Mouse (Mus musculus) frontal cortex, postnatal 36 days (tissue): ENCODE measurements at regions not wholly inside any gene's neighbourhood (a gene's known extent, or its start where the extent isn't known, plus 50 kb on each side); places are given as distances from the start of the nearest gene placed in this dataset.
"Not testable (repeated sequence)": the region's sequence is repeated elsewhere in the genome, so short reads cannot be mapped to it uniquely, and the experiment has no call there.

Experiments
- DNase-seq, 2 experiments: peaks; one replicate each; pipeline ENCODE4 v3.0.0; 2022; ENCODE audit warnings: low spot score in 2 of 2

DNA sequence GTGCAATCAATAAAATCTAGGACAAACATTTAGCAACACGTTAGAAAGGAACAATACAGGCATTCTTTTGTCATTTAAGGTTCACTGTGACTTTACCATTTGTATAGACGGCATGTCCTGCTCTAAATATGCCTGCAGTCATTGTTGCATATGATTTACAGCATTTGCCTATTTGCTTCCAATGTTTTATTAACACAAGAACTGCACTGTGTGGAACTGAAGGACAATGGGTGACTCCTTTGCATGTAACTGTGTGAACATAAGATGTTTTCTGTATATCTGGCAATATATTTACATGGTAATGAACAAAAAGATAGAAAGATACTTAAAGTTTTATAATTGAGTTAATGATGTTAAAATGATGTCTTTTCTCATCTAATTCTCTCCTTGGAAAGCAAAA is 57.1 kb downstream of the Pou4f1 start:
- DNase-seq = no peak

DNA sequence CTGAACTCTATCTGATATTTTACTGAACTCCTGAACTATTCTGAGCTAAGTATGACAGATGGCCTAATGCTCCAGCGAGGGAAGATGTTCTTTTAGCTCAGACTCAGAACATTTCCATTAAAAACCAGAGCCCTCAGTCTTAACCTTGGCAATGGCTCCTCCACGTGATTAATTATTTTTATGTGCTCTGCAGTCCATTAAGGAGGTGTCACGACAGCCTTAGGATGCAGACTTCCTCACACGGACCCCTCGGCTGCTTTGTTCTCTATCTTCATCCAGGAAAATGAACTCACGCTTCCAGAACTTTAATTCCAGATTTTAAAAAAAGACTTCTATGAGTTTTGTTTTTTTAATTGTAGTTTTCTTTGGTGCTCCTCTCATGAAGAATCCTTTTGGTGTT is 57.5 kb downstream of the Pou4f1 start:
- no peak for DNase-seq

DNA sequence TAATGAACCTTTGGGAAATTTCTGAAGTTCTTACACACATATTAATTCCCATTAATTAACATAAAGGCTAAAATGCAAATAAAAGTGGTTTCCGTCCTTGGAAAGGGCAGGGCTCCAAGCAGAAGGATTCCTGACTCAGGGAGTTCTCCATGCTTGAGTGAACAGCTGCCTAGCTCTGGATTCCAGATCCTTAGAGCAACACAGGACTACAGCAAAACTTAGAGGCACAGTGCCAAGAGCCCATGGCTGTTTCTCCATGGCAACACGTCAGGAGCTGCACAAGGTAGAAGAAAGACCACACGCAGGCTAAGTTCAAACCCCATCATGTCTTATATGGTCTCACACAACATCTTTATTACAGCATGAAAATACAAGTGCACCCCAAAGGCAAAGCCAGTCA is 61.7 kb downstream of the Pou4f1 start:
- DNase-seq = no peak

DNA sequence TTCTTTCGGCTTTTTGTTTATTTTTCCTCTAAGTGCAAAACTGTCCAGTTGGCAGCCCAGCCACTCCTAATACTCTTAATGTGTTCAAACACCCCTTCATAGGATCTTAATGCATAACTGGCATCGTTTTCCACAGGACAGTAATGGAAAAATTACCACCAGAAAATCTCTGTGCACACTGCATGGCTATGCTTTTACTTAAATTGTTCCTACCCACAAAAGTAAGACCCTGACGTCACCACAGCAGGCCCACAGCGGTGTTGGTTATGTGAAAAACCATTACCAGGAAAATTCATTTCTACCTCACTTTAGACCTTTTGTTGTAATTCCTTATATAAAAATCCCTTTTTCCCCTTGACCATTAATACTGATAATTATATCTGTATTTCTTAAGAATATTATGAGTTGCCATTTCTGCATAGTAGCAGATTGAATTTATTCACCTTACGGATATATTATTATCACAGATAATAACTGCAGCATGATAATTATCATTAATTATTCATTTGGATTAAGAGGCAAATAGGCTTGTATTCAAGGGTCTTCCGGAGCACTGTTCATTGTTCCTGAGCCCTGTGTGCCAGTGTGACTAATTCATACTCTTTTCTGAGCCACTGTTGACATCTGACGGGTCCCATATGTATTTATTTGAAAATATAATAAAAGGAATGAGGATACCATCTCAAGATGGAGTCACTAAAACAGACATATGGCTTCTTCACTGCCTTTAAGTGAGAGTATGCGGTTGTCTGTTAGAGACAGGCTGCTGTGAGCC is 78.3 kb downstream of the Pou4f1 start:
- DNase-seq = no peak

DNA sequence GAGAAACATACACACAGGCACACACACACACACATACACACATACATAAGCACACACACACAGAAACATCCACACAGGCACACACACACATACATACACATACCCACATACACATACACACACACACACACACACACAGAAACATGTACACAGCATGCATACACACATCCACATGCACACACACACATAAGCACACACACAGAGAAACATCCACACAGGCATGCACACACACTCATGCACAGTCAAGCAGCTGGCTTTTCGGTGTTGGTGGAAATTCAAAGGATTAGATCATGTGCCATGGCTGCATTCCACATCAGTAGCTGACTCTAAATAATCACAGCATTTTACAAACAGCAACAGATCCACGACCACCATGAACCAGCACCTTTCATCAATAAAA is 78.9 kb downstream of the Pou4f1 start:
- no peak for DNase-seq

DNA sequence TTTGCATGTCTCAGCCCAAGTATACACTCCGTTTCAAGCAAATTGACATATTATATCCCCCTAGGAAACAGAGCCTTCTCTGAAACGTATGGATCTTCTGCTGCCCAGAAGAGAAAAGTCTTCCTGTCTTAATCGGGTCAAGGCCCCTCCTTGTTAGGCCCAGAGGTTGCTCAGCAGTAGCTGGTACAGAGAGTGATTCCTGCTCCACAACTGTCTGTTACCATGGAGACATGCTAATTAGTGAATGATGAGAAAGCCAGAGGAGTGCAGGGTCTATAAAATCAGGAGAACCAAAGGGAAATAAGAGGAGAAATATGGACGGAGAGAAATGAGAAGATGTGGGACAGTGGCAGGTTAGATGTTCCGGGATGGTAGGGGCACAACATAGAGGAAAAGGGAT is 86.8 kb downstream of the Pou4f1 start:
- DNase-seq = no peak

DNA sequence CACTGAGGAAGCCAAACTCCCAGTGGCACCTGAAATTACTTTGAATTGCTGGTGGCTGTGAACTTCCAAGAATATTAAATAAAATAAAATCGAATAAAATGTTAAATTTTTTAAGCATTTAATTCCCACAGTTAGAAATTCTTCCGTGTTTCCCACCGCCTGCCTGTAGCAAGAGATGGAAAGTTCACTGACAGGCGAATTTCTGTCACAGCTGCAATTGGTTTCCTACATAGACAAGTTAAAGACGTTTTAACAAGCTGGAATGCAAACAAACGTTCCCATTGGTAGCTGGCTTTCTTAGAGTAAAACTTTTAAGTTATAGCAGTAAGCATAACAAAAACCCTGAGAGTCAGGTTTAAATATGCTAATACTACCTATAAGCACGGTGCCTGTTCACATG is 95.0 kb downstream of the Pou4f1 start:
- DNase-seq = no peak

DNA sequence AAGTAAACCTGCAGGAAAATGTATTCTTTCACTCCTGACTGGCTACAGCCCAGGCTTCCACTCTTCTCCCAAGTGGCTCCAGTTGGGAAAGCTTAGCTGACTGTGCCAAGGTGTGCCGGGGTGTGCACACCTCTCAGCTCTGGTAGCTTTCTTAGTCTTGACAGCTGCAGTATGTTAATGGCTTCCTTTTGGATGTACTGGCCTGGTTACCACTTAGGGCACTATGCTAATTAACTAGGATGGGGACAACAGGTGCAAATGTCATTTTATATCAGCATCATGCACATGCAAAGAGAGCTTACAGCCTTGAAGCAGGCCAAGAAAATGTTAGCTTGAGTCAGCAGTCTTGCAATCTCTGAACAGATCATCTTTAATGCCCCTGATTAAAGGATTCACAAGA is 111.2 kb downstream of the Pou4f1 start:
- no peak for DNase-seq

DNA sequence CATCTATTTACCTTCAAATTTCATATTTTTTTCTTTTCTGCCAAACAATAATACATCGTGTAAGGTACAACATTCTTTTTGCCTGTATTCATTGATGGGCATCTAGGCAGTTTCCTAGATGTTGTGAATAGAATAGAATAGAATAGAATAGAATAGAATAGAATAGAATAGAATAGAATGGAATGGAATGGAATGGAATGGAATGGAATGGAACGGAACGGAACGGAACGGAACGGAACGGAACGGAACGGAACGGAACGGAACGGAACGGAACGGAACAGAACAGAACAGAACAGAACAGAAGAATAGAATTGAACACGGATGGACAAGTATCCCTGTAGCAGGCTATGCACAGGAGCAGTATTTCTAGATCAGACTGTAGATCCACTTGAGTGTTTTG is 131.0 kb downstream of the Pou4f1 start:
- DNase-seq = not testable (repeated sequence)

DNA sequence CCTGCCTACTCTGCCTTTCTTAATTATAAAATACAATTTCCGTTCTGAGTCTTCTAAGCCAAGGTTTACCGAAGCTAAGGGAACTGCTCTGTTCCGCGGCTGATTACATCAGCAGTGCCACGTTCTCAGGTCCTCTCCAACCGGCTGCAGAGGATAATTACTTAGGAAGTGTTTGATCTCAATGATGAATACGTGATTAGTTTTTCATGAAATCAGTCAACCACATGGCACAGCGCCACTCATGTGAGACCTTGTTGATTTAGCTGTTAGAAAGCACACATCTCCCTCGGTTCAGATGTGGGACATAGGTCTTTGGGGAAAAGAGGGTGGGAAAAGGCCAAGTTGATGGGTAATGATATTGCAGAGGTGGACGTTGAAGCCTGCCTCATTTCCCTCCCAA is 141.7 kb downstream of the Pou4f1 start:
- no peak for DNase-seq

DNA sequence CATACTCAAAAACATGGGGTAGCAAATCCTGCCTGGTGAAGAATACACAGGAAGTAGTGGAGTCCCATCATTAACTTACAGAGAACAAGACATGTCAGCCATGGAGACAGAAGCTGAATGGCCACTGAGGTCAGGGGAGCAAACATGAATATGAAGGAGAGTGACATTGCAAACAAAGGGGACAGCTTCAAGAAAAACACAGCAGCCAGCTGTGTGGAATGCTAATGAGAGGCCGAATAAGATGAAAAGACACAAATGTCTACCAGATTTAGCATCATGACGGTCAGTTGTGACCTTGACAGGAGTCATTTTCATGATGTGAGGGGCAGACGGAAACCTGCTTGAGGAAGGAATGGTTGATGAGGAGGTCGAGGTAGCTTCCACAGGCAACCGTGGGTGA is 167.7 kb downstream of the Pou4f1 start:
- no peak for DNase-seq

DNA sequence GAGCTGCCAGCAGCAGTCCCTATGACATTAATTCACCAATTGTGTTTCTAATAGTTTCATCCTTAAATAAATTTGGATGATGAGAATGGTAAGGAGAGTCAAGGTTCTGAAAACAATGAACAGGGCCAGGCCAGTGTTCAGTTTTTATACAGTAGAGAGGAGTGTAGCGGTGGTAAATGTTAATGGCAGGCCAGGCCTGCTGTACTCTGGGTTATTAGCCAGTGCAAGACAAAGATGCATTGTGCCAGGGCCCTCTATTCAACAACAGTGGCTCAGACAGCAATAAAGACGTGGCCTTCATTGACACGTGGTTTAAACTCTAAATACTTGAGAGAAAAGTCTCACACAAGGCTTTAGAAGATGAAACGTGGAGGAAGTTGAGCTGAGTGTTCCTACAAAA is 169.5 kb downstream of the Pou4f1 start:
- DNase-seq = no peak

DNA sequence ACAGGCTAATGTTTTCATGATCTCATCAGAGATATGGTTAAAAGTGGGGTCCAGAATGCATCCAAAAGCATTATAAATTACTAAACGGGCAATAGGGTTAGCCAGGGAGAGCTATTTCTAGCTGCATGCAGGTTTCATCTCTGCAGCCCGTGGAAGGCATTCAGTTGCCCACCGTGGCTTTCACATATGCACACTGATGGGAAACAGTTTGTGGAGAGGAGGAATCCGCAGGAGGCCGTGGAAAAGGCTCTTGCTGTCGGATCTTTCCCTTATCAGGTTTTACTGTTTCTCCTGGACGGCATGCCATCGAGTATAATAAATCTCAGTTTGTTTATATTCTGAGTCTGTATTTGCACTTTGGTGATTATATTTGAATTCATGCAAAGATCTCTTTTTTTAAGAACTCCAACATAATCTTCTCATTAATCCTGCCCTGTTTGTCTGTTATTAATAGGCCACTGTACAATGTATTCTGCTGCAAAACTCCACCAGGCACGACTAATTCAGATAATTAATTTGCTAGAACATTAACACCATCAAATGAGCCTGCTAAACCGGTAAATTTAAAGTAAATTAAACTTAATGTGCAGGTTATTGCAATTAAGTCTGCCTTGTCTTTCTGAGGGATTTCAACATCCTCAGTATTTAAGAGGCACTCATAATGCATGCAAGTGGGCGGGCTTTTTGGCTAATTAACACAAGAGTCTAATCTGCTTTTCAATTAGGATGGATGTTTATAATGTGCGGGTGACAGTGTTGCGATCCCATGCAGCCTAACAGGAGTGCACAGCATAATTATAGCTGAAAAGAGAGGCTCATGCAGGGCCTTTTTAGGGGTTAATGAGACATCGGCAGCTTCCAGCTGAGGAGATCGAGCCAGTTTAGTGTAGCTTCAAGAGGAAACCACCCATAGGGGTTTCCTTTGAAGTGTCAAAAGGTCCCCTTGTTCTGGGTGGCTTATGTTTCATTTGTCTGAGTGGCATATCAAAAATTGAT is 170.2 kb downstream of the Pou4f1 start:
- DNase-seq = no peak

DNA sequence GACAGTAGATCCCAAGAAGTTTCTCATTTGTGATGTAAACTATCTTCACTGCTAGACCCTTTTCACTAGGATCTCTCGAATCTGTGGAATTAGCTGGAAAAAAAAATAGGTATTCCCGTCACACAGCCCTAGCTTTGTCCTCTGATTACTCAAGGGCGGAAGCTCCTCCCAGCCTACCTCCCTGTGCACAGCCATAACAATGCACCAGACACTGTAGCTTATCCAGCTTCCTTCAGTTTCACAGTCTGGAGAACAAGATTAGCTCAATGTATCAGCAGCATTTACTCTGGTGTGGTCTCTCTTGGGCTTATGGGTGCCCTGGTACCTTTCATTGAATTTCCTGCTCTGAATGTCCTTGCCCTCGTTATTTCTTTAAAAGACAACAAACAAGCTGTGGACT is 174.0 kb downstream of the Pou4f1 start:
- no peak for DNase-seq

DNA sequence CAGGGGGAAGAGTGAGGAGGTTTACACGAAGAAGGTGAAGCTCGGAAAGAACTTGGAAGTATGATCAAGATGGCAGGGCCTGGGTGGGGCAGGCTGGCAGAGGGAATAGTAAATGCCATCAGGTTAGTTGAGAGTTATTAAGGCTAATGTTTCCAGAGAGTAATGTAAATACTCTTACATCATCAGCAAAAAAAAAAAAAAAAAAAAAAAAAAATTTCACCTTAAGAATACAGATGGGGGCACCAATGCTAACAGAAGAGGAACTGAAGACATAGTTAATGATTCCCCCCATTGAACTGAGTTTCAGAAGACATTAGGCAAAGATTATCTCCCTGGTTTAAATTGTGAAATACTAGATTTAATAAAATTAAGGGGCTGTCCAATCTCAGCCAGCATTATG is 174.7 kb downstream of the Pou4f1 start:
- DNase-seq = no peak

DNA sequence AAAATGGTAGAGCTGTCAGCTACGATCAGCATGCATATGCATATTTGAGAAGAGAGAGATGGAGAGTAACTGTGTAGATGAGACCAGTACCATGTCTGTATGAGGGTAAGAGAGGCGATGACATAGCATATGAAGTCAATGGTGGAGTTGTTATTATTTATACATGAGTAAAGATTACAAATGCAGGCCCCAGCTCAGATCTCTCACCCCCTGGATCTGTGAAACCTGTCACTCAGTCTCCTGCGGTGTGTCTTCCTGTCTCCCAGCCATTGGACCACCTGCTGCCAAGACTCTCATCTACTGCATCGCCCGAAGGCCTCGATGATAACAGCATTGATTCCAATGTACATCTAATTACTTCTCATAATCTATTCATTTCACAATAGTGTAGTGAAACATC is 187.4 kb downstream of the Pou4f1 start:
- no peak for DNase-seq

DNA sequence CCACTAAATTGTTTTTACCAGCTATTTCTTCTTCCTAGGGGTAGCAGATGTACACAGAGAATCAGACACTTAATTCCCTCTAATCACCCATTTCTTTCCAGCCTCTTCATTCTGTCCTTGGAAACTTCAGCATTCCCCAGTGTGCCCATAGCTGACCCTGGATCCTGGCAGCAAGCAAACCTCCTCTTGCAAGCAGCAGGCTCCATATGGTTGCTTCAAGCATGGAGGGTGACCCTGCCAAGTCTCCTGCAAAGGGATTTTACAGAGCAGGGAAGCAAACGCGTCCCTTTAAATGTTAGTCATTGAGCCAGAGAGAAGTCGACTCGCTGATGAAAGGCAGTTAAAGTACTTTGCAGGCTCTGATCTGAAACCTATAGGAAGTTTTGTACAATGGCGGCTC is 187.9 kb downstream of the Pou4f1 start:
- no peak for DNase-seq

DNA sequence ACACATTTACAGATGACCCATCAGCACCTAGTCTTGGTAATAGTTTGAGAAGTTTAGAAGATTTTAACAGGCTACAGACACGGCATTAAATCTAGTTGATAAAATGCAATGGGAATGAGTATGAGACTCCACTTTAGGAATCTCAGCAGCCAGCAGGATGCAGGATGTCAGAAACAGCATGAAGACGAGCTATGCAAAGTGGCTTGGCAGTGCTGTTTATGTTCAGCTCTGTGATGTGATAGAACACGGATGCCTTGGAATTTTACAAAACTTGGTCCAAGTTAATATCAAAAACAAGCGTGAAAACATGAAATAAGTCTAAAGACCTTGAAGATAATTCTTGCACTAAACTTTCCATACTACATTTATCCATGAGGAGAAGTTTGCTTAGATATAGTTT is 193.0 kb downstream of the Pou4f1 start:
- no peak for DNase-seq

DNA sequence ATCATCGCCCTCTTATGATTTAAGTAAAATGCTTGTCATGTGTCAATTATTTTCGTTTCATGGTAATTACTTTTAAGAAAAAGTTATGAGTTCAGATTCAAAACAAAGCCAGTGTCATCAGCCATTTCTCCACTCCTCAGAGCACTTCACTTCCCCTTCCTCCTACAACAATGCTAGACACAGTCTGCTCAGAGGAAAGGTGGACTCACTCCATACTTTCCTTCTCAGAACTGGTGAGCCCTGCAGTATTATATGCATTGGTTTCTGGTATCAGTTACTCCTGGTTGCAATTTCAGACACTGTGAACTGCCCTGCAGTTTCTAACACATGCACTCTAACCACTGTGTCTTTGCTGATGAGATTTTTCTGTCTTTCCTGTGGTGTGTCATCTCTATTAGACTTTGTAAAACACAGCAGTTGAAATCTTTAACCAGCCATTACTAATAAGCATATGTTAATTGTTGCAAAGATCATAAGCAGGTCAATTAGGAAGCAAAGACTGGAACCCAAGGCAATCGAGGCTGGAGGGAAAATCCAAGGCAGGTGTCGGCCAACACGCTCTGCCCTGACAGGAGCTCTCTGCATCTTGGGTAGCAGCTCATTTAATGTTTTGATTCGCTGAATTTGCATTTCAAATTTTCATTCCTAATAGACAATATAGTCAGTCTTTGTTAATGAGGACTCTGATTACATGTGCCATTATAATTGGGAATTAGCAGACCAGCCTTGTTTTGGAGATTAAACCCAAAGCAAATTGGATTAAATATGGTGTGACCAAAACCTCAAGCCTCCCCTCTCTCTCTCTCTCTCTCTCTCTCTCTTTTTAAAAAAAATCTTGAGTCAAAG is 202.7 kb downstream of the Pou4f1 start:
- no peak for DNase-seq

DNA sequence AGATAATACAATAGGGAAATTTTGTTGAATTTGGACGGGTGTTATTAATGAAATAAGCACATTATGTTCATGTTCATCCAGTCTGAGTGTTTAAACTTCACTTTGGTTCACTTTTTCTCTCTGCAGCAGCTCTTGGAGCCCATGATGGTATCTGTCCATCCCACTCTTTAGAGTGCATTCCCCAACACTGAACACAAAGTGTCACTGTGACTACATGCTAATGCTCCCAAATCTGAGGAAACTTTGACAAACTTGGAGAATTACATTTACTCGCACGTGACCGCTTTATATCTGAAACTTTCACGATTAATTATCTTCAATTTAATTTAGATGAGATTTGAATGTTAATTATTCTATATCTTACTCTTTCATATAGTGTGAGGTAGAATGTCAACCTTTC is 250.8 kb downstream of the Pou4f1 start:
- DNase-seq = no peak

DNA sequence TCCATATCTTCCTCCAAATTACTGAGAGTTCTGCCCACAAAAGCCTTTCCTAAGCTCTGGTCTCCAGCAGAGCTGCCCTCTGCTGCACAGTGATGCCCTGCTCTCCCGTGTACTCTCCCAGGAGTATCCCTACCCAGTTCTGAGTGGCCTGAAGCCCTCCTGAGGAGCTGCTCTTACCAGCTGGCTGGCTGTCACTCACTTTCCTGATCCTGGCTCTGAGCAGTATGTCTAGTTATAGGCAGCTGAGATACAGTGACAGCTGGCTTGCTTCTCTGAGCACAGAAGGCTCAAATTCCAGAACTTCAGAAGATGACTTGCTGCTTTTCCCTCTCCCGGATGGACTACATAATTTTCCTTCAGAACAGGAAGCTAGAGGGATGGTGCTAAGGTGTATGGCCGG is 257.1 kb downstream of the Pou4f1 start:
- no peak for DNase-seq

DNA sequence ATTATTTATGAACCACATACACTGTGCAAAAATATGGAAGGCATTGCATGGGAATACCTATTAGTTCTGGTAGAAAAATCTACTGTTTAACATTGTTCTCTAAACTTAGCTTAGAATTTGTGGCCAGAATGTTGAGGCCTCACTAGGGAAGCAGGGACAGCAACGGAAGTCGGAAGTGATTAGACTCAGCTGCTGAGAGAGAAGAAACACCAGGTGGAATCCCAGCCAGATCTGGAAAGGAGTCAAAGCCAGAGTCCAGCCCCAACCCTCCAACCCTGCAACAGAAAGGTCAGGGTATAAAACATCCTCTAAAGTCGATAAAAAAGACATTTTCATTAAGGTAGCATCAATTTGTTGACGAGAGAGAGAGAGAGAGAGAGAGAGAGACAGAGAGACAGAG is 258.9 kb downstream of the Pou4f1 start:
- DNase-seq = no peak
